Mouse (Mus musculus) liver, embryonic 16.5 days (tissue): ENCODE results near the gene Ube2l3. TPM values are rescaled to one million over a fixed set of nuclear protein-coding genes. Genes with fewer than 3 reads are reported as not detected.

ENCODE experiments used
- ATAC-seq: fragments of 200-750 bp; cut with Nextera tagmentation; 2 replicates; pipeline ENCODE4 v1.8.0; 2017; ENCODE audit warnings: low read depth, mild to moderate bottlenecking, moderate number of reproducible peaks, moderate library complexity
- H3K27ac ChIP-seq: fragments of 300-500 bp; sonication (generic); 2 replicates; pipeline ENCODE4 v1.5.1; 2014; ENCODE audit warnings: mild to moderate bottlenecking, low read length
- H3K27me3 ChIP-seq: fragments of 300-500 bp; sonication (generic); 2 replicates; pipeline ENCODE4 v1.6.1; 2014; ENCODE audit warnings: low read depth, low read length, mixed read lengths; ENCODE audit not compliant: control insufficient read depth, insufficient read depth
- H3K36me3 ChIP-seq: fragments of 300-500 bp; sonication (generic); 2 replicates; pipeline ENCODE4 v1.6.1; 2014; ENCODE audit warnings: mild to moderate bottlenecking; ENCODE audit not compliant: control insufficient read depth, insufficient read depth
- H3K4me1 ChIP-seq: fragments of 300-500 bp; sonication (generic); 2 replicates; pipeline ENCODE4 v1.6.1; 2014; ENCODE audit warnings: low read depth, low read length, mixed read lengths; ENCODE audit not compliant: control insufficient read depth
- H3K4me2 ChIP-seq: fragments of 300-500 bp; sonication (generic); 2 replicates; pipeline ENCODE4 v1.6.1; 2014; ENCODE audit warnings: low read depth, low read length, mixed read lengths
- H3K4me3 ChIP-seq: fragments of 300-500 bp; sonication (generic); 2 replicates; pipeline ENCODE4 v1.5.1; 2014; ENCODE audit warnings: low read depth, mild to moderate bottlenecking, low read length
- H3K9ac ChIP-seq: fragments of 300-500 bp; sonication (generic); 2 replicates; pipeline ENCODE4 v1.6.1; 2014; ENCODE audit warnings: low read depth, low read length
- H3K9me3 ChIP-seq: fragments of 300-500 bp; sonication (generic); replicated peaks from 2 replicates; pipeline ENCODE4 v1.6.1; 2016; ENCODE audit warnings: low read length; ENCODE audit not compliant: control insufficient read depth
- WGBS: fragments of 180-500 bp; shearing (Covaris S2); extraction: QIAGEN DNeasy Blood & Tissue Kit; methylation state at CpG from one replicate; pipeline ENCODE4 v1.1.7; 2014; ENCODE audit not compliant: insufficient replicate concordance; 5-methylcytosine and 5-hydroxymethylcytosine counted together
- microRNA counts: library from miRNA; unstranded; fragments of <30 nt; microRNA quantifications from one replicate; lab custom pipeline; 2016
- microRNA-seq: library from miRNA; unstranded; fragments of <30 nt; microRNA quantifications from one replicate; pipeline ENCODE4, GENCODE M21; 2016
- polyA plus RNA-seq: library from polyadenylated mRNA; unstranded; fragments of >200 nt; fragmentation: Nextera tagmentation; extraction: Ambion mirVana; gene quantifications from 2 replicates; pipeline ENCODE4 v1.2.1, GENCODE M21; 2015

The Ube2l3 gene
- polyA plus RNA-seq, 1 experiment from 2014 or later = 164 TPM

DNA sequence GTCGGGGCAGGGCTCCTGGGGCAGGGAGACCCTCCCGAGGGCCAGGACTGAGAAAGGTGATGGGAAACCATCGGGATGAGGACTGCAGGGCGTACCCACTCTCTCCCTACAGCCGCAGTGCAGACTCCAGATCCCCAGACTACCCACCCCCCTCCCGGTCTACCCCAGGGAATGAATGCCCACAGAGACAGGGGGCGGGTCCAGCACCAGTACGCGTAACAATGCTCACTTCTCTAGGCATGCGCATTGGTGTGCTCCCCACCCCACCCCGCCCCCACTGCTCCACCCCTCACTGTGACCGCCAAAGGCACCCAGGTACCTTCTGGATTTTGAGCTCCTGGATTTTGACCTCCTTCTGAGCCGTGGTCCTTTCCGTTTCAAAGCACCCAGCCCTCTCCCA is 80.9 kb downstream of the Ube2l3 start:
- Histone ChIP-seq H3K27me3 (no peaks in the 10 kb centered on the region), H3K9ac (no peak overlapping the region), H3K36me3 (no peaks in the 10 kb centered on the region), H3K27ac (no peak overlapping the region), H3K4me1 (peaks cover 16% of the 10 kb centered on the region), H3K9me3 (no peaks in the 10 kb centered on the region), H3K4me3 (no peak overlapping the region), H3K4me2 (no peak overlapping the region)
- ATAC-seq = no peak
- WGBS = 82% methylated on average over 14 of the region's 14 CpGs

DNA sequence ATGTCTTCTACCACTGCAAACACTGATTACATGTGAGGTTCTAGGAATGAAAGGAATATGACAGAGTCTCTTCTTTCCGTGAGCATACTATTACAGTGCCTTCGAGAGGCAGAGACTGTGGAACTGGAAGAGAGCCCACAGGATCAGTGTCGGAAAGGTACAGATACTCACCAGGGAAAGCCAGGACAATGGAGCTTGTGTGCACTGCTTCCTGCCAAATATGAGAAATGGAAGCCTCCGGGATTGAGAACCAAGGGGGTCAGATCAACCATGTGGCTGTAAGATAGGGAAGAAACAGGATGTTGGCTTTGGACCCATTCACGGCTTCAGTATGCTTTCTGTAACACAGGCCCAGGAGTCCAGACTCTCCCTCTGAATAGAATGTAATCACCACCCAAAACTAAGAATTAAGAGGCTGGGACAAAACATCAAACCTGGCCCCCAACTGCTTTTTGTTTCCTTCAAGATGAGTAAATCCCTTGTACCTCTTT is 85.1 kb downstream of the Ube2l3 start:
- Histone ChIP-seq H3K9ac (no peak overlapping the region), H3K36me3 (no peaks in the 10 kb centered on the region)

DNA sequence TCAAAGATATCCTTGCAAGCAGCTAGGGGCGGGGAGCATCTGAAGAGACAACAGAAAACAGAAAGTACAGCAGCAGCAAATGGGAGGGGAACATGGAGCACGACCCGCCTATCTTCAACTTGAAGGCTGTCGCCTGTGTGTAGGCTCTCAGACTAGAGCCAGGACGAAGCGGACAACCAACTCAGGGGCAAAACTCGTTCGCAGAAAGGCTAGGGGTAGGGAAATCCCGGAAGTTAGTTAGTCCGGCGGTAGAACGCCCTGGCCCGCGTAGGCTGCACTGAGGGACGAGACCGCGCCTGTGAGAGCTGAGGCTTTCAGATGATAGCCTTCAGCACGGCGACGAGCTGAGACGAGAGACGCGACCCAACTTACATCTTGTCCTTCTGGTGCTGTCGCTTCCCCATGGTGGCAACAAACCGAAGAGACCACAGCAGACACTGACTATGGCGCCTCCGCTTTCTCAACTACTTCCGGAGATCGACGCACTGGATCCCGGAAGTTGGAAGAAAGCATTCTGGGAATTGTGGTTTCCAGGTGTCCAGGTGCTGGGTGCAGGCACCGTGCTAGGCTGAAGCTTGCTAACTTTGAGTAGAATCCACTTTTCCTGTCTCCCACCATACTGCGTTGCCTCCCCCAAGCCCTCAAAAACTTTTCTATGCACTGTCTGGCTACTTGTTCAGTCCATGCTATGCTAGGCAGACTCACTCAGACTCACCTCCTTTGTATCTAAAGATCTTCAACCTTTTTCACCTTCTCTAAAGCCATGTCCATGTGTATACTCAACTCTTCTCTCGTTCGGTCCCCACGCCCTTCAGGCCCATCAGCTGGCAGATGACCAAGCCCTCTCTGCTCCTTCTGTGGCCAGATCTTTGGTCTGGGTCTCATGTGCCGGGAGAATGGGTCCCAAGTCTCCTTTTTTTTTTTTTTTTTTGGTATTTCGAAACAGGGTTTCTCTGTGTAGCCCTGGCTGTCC is 91.4 kb downstream of the Ube2l3 start, which contains the start of gene Ppil2:
Gene Ppil2 (minus strand): TSS at position 487 of the 973 bp plus-strand sequence.
- H3K27ac ChIP-seq = peak within 1 kb of the TSS; percentile 80
- 3% methylated on average over 37 of the region's 38 CpGs for WGBS
- peak within 1 kb of the TSS; percentile 89 for H3K9ac ChIP-seq
- peaks cover 11% of the 10 kb centered on the region for H3K4me1 ChIP-seq
- H3K9me3 ChIP-seq = no peaks in the 10 kb centered on the region
- no peaks in the 10 kb centered on the region for H3K27me3 ChIP-seq
- H3K4me2 ChIP-seq = peak within 1 kb of the TSS; percentile 76
- ATAC-seq = peak; percentile 84
- peak within 1 kb of the TSS; percentile 97 for H3K4me3 ChIP-seq
- peaks cover 13% of the 10 kb centered on the region for H3K36me3 ChIP-seq

More for the DNA sequence above, 85.1 kb downstream of the Ube2l3 start:
- no peak for ATAC-seq
- Histone ChIP-seq H3K27me3 (no peaks in the 10 kb centered on the region), H3K4me2 (no peak overlapping the region), H3K27ac (no peak overlapping the region), H3K9me3 (no peaks in the 10 kb centered on the region), H3K4me3 (no peak overlapping the region), H3K4me1 (no peaks in the 10 kb centered on the region)
- 71% methylated on average over 5 of the region's 5 CpGs for WGBS

DNA sequence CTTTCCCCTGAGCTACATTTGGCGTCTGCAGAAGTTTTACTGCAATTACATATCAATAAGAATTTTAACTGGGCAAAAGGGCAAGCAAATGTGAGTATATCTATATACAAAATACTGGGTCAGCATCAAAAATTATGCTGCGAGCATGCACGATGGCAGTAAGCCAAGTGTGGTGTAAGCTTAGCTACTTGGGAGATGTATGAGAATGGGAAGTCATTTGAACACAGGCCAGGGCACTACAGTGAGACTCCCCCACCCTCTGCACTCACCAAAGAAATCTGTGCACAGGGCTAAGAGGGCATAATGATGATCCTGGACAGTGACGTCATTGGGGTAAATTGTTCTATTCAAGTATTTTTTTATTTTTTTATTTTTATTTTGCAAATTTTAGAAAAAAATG is 97.8 kb downstream of the Ube2l3 start:
- H3K4me3 ChIP-seq = no peak overlapping the region
- peaks cover 30% of the 10 kb centered on the region for H3K36me3 ChIP-seq
- no peaks in the 10 kb centered on the region for H3K9me3 ChIP-seq
- H3K9ac ChIP-seq = no peak overlapping the region
- no peaks in the 10 kb centered on the region; the same call in 1 of the 2 replicates for H3K4me1 ChIP-seq
- ATAC-seq = no peak
- no peak overlapping the region for H3K4me2 ChIP-seq
- H3K27ac ChIP-seq = no peak overlapping the region
- 75% methylated on average over 4 of the region's 4 CpGs for WGBS
- H3K27me3 ChIP-seq = no peaks in the 10 kb centered on the region

DNA sequence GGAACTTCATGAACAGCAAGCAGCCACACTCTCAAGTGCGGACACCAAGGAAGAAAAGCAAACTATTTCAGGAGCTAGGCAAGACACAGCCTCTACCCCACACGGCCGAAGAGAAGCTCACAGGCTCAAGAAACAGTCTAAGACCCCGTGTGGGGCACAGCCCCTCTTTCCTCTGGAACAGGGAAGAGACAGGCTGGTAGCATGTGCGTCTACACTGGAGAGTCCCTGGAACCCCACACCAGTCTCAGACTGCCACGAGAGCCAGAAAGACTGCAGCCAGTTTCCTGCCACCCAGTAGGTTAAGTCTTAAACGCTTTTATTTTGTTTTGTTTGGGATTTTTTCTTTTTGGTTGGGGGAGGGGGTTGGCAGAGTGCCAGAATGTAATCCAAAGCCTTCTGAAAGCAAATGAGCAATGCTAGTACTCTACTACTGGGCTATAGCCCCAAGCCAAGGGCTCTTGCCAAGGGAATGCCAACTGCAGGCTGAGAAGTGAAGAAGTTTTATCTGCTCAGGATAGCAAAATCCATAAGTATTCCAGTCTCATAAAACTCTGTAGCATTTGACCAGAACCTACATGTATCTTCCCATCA is 99.7 kb downstream of the Ube2l3 start:
- no peak overlapping the region for H3K27ac ChIP-seq
- peaks cover 30% of the 10 kb centered on the region for H3K36me3 ChIP-seq
- no peak overlapping the region for H3K9ac ChIP-seq
- WGBS = 78% methylated on average over 7 of the region's 7 CpGs
- no peak overlapping the region for H3K4me2 ChIP-seq
- H3K9me3 ChIP-seq = no peaks in the 10 kb centered on the region
- H3K27me3 ChIP-seq = no peaks in the 10 kb centered on the region
- H3K4me1 ChIP-seq = no peaks in the 10 kb centered on the region
- H3K4me3 ChIP-seq = no peak overlapping the region
- ATAC-seq = no peak

MicroRNAs encoded within 50 kb of the gene (microRNA counts, 519-probe panel; counts per million panel counts)
- 3,003 counts per million, percentile 83 among the panel's probes with 10 or more counts for microRNA mmu-miR-130b (lab: Ali Mortazavi, UCI)
- 1,937 counts per million, percentile 24 among the panel's probes with 10 or more counts for microRNA mmu-miR-301b (lab: Ali Mortazavi, UCI)

Small RNAs within 50 kb of the gene (microRNA-seq; reads per million reads assigned to microRNA genes)
- gene Mir130b = 5,170 reads per million, percentile 89 among the genes with 10 or more reads in this experiment
- 53.9 reads per million, percentile 47 among the genes with 10 or more reads in this experiment for gene Mir301b

Other genes starting within 250 kb of the Ube2l3 start
- 72.0 and 74.9 TPM in 2 replicates for gene Mapk1, start 219.3 kb downstream of the Ube2l3 start, polyA plus RNA-seq
- 0.68 and 0.93 TPM in 2 replicates for gene Ypel1, start 133.0 kb downstream of the Ube2l3 start, polyA plus RNA-seq
- 52.5 and 55.9 TPM in 2 replicates for gene Ppil2, start 91.4 kb downstream of the Ube2l3 start, polyA plus RNA-seq
- gene 2610318N02Rik, start 77.5 kb downstream of the Ube2l3 start, polyA plus RNA-seq = 13.1 and 14.8 TPM in 2 replicates
- gene Sdf2l1, start 70.3 kb downstream of the Ube2l3 start, polyA plus RNA-seq = 43.3 and 45.5 TPM in 2 replicates
- 5.3 and 5.6 TPM in 2 replicates for gene Ydjc, start 58.0 kb downstream of the Ube2l3 start, polyA plus RNA-seq
- 0.14 and 0.45 TPM in 2 replicates for gene Ccdc116, start 55.4 kb downstream of the Ube2l3 start, polyA plus RNA-seq
- 0.04 and 0.05 TPM in 2 replicates for gene Rimbp3, start 6.0 kb upstream of the Ube2l3 start, polyA plus RNA-seq
- 3.0 and 3.4 TPM in 2 replicates for gene Hic2, start 30.9 kb upstream of the Ube2l3 start, polyA plus RNA-seq
- 2.9 and 4.0 TPM in 2 replicates for gene Tmem191c, start 73.4 kb upstream of the Ube2l3 start, polyA plus RNA-seq
- gene Serpind1, start 128.7 kb upstream of the Ube2l3 start, polyA plus RNA-seq = 242 and 251 TPM in 2 replicates
- gene Snap29, start 203.3 kb upstream of the Ube2l3 start, polyA plus RNA-seq = 8.7 and 10.1 TPM in 2 replicates
- gene Pi4ka, start 203.7 kb upstream of the Ube2l3 start, polyA plus RNA-seq = 13.5 and 15.2 TPM in 2 replicates
- gene Crkl, start 249.3 kb upstream of the Ube2l3 start, polyA plus RNA-seq = 27.2 and 27.9 TPM in 2 replicates